Mouse (Mus musculus): ENCODE measurements around the gene Fstl3.
"Not testable (repeated sequence)": the region's sequence is repeated elsewhere in the genome, so short reads cannot be mapped to it uniquely, and the experiment has no call there.

DNA sequence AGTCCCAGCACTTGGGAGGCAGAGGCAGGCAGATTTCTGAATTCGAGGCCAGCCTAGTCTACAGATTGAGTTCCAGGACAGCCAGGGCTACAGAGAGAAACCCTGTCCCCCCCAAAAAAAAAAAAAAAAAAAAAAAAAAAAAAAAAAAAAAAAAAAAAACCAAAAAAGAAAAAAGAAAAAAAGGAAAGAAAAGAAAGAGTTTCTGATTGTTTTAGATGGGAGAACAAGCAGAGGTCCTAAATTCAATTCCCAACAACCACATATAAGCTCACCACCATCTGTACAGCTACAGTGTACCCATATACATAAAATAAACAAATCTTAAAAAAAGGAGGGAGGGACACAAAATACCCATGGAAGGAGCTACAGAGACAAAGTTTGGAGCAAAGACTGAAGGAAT, 17.4 kb upstream of the Fstl3 start:
- not testable (repeated sequence) for TF ChIP-seq GATA1 (IDR thresholded peaks at IDR 0.05; ENCODE audit: borderline replicate concordance, low read length); GATA2 (IDR thresholded peaks at IDR 0.05; ENCODE audit: borderline replicate concordance, low read depth, low read length); CTCF (IDR thresholded peaks at IDR 0.05; ENCODE audit: low read depth, low read length); TAL1 (conservative IDR thresholded peaks at IDR 0.05; ENCODE audit: low read depth, low read length)
